ENCODE assay signal across 8 mouse cellular contexts in genomic region chr16:10991737-10992089, GRCm38 (mm10).
DNase-seq lines count a peak whose midpoint lies in the region; ATAC-seq and TF ChIP-seq lines count a peak whose summit lies in the region.

No protein-coding gene starts in this region.

- H3K4me3 ChIP-seq in heart, embryonic 12.5 days = peak overlapping the region; percentile 94
- peak overlapping the region; percentile 62 for H3K4me3 ChIP-seq in hindbrain, embryonic 14.5 days (replicated peaks; ENCODE audit: low read length)
- H3K4me3 ChIP-seq in midbrain, embryonic 13.5 days (replicated peaks) = peak overlapping the region; percentile 56

- peak; percentile 0; the same call in 1 of the 2 replicates for TF ChIP-seq CTCF in brain, embryonic 14.5 days (IDR thresholded peaks at IDR 0.05; ENCODE audit: borderline replicate concordance, extremely low read depth, insufficient read depth, insufficient read length)

- H3K27me3 ChIP-seq in heart, embryonic 12.5 days (replicated peaks) = no peaks in the 10 kb centered on the region
- H3K27me3 ChIP-seq in hindbrain, embryonic 14.5 days (ENCODE audit: control insufficient read depth, insufficient read depth, low read length) = no peaks in the 10 kb centered on the region
- no peaks in the 10 kb centered on the region for H3K27me3 ChIP-seq in midbrain, embryonic 13.5 days

- peaks cover 21% of the 10 kb centered on the region; the same call in 1 of the 2 replicates for H3K4me1 ChIP-seq in heart, embryonic 12.5 days (replicated peaks)
- no peaks in the 10 kb centered on the region; the same call in 1 of the 2 replicates for H3K4me1 ChIP-seq in hindbrain, embryonic 14.5 days (replicated peaks; ENCODE audit: control insufficient read depth, insufficient read depth, low read length)
- H3K4me1 ChIP-seq in midbrain, embryonic 13.5 days (replicated peaks) = peaks cover 7% of the 10 kb centered on the region

- no peaks in the 10 kb centered on the region; the same call in 1 of the 2 replicates for H3K9me3 ChIP-seq in heart, embryonic 12.5 days (replicated peaks)
- 0 out of 2 replicates have a peak, but pooled peaks cover 4% of the 10 kb centered on the region for H3K9me3 ChIP-seq in hindbrain, embryonic 14.5 days (ENCODE audit: control insufficient read depth, low read length)
- peaks cover 9% of the 10 kb centered on the region for H3K9me3 ChIP-seq in midbrain, embryonic 13.5 days

- peaks cover 14% of the 10 kb centered on the region; the same call in 1 of the 2 replicates for H3K36me3 ChIP-seq in heart, embryonic 12.5 days
- H3K36me3 ChIP-seq in hindbrain, embryonic 14.5 days (replicated peaks; ENCODE audit: control insufficient read depth, insufficient read depth) = no peaks in the 10 kb centered on the region
- H3K36me3 ChIP-seq in midbrain, embryonic 13.5 days = 0 out of 2 replicates have a peak, but pooled peaks cover 5% of the 10 kb centered on the region

- no peak for DNase-seq in heart, adult 8-10 months (ENCODE audit: low spot score)
- DNase-seq in brain, embryonic 14.5 days (ENCODE audit: low read depth) = no peak
- DNase-seq in hindbrain, embryonic 14.5 days (ENCODE audit: low spot score) = no peak
- no peak for DNase-seq in right cerebral cortex, postnatal 36 days (ENCODE audit: low spot score in 2 of 2)
- DNase-seq in embryo, embryonic 11 days = no peak
- no peak for DNase-seq in layer of hippocampus, adult 9-10 months (ENCODE audit: low spot score)

- H3K4me2 ChIP-seq in heart, embryonic 12.5 days = peak overlapping the region; percentile 88
- H3K4me2 ChIP-seq in hindbrain, embryonic 14.5 days (replicated peaks) = peak overlapping the region; percentile 89
- H3K4me2 ChIP-seq in midbrain, embryonic 13.5 days (replicated peaks) = peak overlapping the region; percentile 75

- TF ChIP-seq POLR2A in brain, embryonic 14.5 days (IDR thresholded peaks at IDR 0.05; ENCODE audit: borderline replicate concordance, extremely low read depth, insufficient read depth, insufficient read length, poor library complexity, severe bottlenecking) = no peak

- WGBS in heart, embryonic 12.5 days = 47% methylated on average over 5 of the region's 5 CpGs
- 58% methylated on average over 5 of the region's 5 CpGs for WGBS in hindbrain, embryonic 14.5 days
- WGBS in midbrain, embryonic 13.5 days = 56% methylated on average over 5 of the region's 5 CpGs

- no peak for ATAC-seq in heart, embryonic 12.5 days (ENCODE audit: insufficient number of reproducible peaks, low FRiP score)
- ATAC-seq in hindbrain, embryonic 14.5 days (ENCODE audit: low FRiP score) = no peak
- no peak for ATAC-seq in midbrain, embryonic 13.5 days

- H3K27ac ChIP-seq in heart, embryonic 12.5 days (ENCODE audit: poor library complexity, severe bottlenecking) = peak overlapping the region; percentile 79; the same call in 1 of the 2 replicates
- no peak overlapping the region for H3K27ac ChIP-seq in hindbrain, embryonic 14.5 days
- no peak overlapping the region for H3K27ac ChIP-seq in midbrain, embryonic 13.5 days

- H3K9ac ChIP-seq in heart, embryonic 12.5 days = peak overlapping the region; percentile 96
- no peak overlapping the region for H3K9ac ChIP-seq in hindbrain, embryonic 14.5 days
- H3K9ac ChIP-seq in midbrain, embryonic 13.5 days (replicated peaks) = no peak overlapping the region
